Mouse (Mus musculus) embryonic facial prominence, embryonic 11.5 days (tissue): ENCODE measurements at regions not wholly inside any gene's neighbourhood (a gene's known extent, or its start where the extent isn't known, plus 50 kb on each side); places are given as distances from the start of the nearest gene placed in this dataset.

Source experiments
- ATAC-seq: fragments of 200-750 bp; cut with Nextera tagmentation; replicated peaks from 2 replicates; pipeline ENCODE4 v1.8.0; 2017; ENCODE audit warnings: low read depth; ENCODE audit not compliant: insufficient number of reproducible peaks, low FRiP score, low TSS enrichment
- DNase-seq: peaks from one replicate; pipeline ENCODE4 v3.0.0-alpha.2; 2015; ENCODE audit warnings: low spot score
- H3K27ac ChIP-seq: fragments of 300-500 bp; sonication (generic); replicated peaks from 2 replicates; pipeline ENCODE4 v1.5.1; 2014; ENCODE audit warnings: mild to moderate bottlenecking, low read depth, low read length, control low read depth
- H3K27me3 ChIP-seq: fragments of 300-500 bp; sonication (generic); 2 replicates; pipeline ENCODE4 v1.6.1; 2014; ENCODE audit warnings: mild to moderate bottlenecking, low read length, moderate library complexity, mixed read lengths; ENCODE audit not compliant: control insufficient read depth, insufficient read depth
- H3K36me3 ChIP-seq: fragments of 300-500 bp; sonication (generic); replicated peaks from 2 replicates; pipeline ENCODE4 v1.6.1; 2014; ENCODE audit warnings: low read depth, mild to moderate bottlenecking, low read length, moderate library complexity, mixed read lengths; ENCODE audit not compliant: control insufficient read depth, insufficient read depth
- H3K4me1 ChIP-seq: fragments of 300-500 bp; sonication (generic); 2 replicates; pipeline ENCODE4 v1.6.1; 2014; ENCODE audit warnings: low read length, mixed read lengths; ENCODE audit not compliant: control insufficient read depth, insufficient read depth
- H3K4me2 ChIP-seq: fragments of 300-500 bp; sonication (generic); 2 replicates; pipeline ENCODE4 v1.6.1; 2014; ENCODE audit warnings: low read depth, mild to moderate bottlenecking, control low read depth, low read length, moderate library complexity
- H3K4me3 ChIP-seq: fragments of 300-500 bp; sonication (generic); 2 replicates; pipeline ENCODE4 v1.5.1; 2014; ENCODE audit warnings: low read depth, low read length, control low read depth
- H3K9ac ChIP-seq: fragments of 300-500 bp; sonication (generic); replicated peaks from 2 replicates; pipeline ENCODE4 v1.6.1; 2014; ENCODE audit warnings: mild to moderate bottlenecking, control low read depth, low read length
- H3K9me3 ChIP-seq: fragments of 300-500 bp; sonication (generic); replicated peaks from 2 replicates; pipeline ENCODE4 v1.6.1; 2016; ENCODE audit warnings: mild to moderate bottlenecking, low read length, inconsistent platforms, mixed read lengths; ENCODE audit not compliant: control insufficient read depth
- WGBS: fragments of 180-500 bp; shearing (Covaris S2); extraction: QIAGEN DNeasy Blood & Tissue Kit; methylation state at CpG from one replicate; pipeline ENCODE4 v1.1.7; 2014; 5-methylcytosine and 5-hydroxymethylcytosine counted together

- no peak overlapping the region for H3K4me2 ChIP-seq
- H3K9me3 ChIP-seq: no peaks in the 10 kb centered on the region
- ATAC-seq: no peak
- no peaks in the 10 kb centered on the region for H3K4me1 ChIP-seq
- no peak overlapping the region for H3K27ac ChIP-seq
- WGBS: 41% methylated on average over 6 of the region's 6 CpGs
- H3K9ac ChIP-seq: no peak overlapping the region
- H3K4me3 ChIP-seq: no peak overlapping the region
- DNase-seq: peak; percentile 68
- no peaks in the 10 kb centered on the region for H3K27me3 ChIP-seq
- H3K36me3 ChIP-seq: no peaks in the 10 kb centered on the region
Observed at GRCm38 (mm10) chr2:131416482-131416881, 63.8 kb upstream of the Rnf24 start.

GRCm38 (mm10) chr2:131410906-131411520 is 58.3 kb upstream of the Rnf24 start:
- DNase-seq: no peak
- no peak overlapping the region for H3K4me3 ChIP-seq
- WGBS: 75% methylated on average over 5 of the region's 5 CpGs

GRCm38 (mm10) chr2:131407337-131407736 is 54.6 kb upstream of the Rnf24 start:
- DNase-seq (no peak), ATAC-seq (no peak)
- Histone ChIP-seq H3K4me3 (no peak overlapping the region), H3K4me2 (no peak overlapping the region), H3K4me1 (no peaks in the 10 kb centered on the region), H3K27ac (no peak overlapping the region), H3K36me3 (no peaks in the 10 kb centered on the region), H3K9ac (no peak overlapping the region), H3K9me3 (no peaks in the 10 kb centered on the region), H3K27me3 (no peaks in the 10 kb centered on the region)
- WGBS: 89% methylated on average over 5 of the region's 5 CpGs

More at GRCm38 (mm10) chr2:131410906-131411520, 58.3 kb upstream of the Rnf24 start:
- Histone ChIP-seq H3K36me3 (no peaks in the 10 kb centered on the region), H3K27ac (no peak overlapping the region), H3K9ac (no peak overlapping the region), H3K27me3 (no peaks in the 10 kb centered on the region), H3K4me1 (no peaks in the 10 kb centered on the region), H3K9me3 (no peaks in the 10 kb centered on the region), H3K4me2 (no peak overlapping the region)
- ATAC-seq: no peak

- no peak overlapping the region for H3K27ac ChIP-seq
- H3K9me3 ChIP-seq: no peaks in the 10 kb centered on the region
- DNase-seq (no peak), ATAC-seq (no peak)
- H3K27me3 ChIP-seq: no peaks in the 10 kb centered on the region
- H3K4me3 ChIP-seq: no peak overlapping the region
- H3K4me2 ChIP-seq: no peak overlapping the region
- H3K4me1 ChIP-seq: peaks cover 3% of the 10 kb centered on the region; the same call in 1 of the 2 replicates
- H3K36me3 ChIP-seq: no peaks in the 10 kb centered on the region
- WGBS: 56% methylated on average over 1 of the region's 1 CpGs
- H3K9ac ChIP-seq: no peak overlapping the region
Observed at GRCm38 (mm10) chr2:131404218-131404555, 51.5 kb upstream of the Rnf24 start.

GRCm38 (mm10) chr2:131403543-131404217 is 51.0 kb upstream of the Rnf24 start:
- Histone ChIP-seq H3K36me3 (no peaks in the 10 kb centered on the region), H3K9ac (no peak overlapping the region), H3K9me3 (no peaks in the 10 kb centered on the region), H3K27ac (no peak overlapping the region), H3K4me3 (no peak overlapping the region), H3K4me1 (peaks cover 3% of the 10 kb centered on the region; the same call in 1 of the 2 replicates), H3K27me3 (no peaks in the 10 kb centered on the region), H3K4me2 (no peak overlapping the region)
- no peak for DNase-seq
- no peak for ATAC-seq
- WGBS: 88% methylated on average over 5 of the region's 5 CpGs
